Mouse (Mus musculus): ENCODE data around the gene Ksr1. TPM values are rescaled to one million over a fixed set of nuclear protein-coding genes. Genes with fewer than 3 reads are reported as not detected.

Ksr1 gene
- polyA plus RNA-seq, 1 experiment from 2014 or later: 0.81 TPM

DNA sequence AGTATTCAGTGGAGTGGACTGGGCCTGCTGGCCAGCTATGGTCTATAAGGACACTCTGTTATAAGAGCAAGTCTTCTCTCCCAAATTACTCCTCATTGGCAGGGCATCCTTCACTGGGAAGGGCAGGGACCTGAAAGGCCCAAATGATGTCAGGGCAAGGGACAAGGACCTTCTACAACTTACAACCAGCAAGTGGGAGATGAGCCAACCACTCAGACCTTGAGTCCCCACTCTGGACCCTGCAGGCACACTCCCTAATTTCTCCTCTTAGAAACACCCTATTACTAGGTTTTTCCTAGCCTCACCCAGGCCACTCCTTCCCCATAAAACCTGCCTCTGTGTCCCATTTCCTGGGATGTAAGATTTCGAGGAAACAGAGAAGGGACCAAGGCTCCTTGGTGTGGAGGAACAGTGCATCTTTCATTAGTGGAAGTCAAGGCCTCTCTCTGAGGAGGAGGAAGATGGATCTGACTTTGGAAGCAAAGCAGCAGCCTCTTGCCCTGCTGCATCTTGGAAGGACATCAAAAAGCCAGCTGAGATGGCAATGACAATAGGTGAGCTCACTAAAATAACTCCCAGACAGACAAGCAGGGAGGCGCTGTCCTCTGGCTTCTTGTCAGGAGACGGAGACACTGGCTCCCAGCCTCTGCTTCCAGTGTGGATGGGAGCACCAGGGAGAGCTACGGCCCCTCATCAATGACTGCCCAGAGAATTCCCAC is 20.5 kb upstream of the Ksr1 start:
- 74% methylated on average over 4 of the region's 4 CpGs for WGBS (ENCODE audit: insufficient replicate concordance)

DNA sequence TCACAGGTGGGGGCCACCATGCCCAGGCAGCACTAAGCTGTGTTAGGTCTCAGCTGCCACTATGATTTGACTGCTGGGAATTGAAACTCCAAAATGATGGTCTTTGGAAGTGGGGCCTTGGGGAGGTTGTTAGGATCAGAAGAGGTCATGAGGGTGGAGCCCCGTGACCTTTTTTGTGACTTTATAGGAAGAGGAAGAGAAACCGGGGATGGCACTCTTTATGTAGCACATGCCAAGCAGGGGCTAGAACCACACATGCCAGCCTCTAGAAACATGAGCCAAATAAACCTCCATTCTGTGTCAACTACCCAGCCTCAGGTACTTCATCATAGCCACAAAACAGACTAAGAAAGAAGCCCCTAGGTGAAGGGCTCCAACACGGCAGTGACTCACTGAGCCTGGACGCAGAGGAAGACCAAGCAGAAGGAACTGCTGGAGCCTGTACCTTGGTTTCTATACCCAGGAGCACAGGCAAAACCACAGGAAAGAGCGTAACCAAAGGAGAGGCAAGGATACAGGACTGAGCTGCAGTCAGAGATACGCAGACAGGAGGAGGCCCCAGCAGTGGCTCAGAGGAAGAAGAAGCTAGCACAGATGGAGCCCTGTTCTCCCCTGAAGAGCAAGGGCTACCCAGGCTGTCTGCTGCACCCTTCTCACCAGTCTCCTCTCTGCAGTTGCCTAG is 15.0 kb upstream of the Ksr1 start:
- ATAC-seq (no peak), DNase-seq (no peak)
- Histone ChIP-seq H3K27ac (ENCODE audit: low read depth) (no peak overlapping the region), H3K9me3 (ENCODE audit: low read length) (no peaks in the 10 kb centered on the region), H3K36me3 (replicated peaks; ENCODE audit: insufficient read depth, low read length) (no peaks in the 10 kb centered on the region), H3K27me3 (ENCODE audit: insufficient read depth, low read length) (no peaks in the 10 kb centered on the region), H3K4me3 (ENCODE audit: low read depth, low read length) (no peak overlapping the region), H3K4me2 (ENCODE audit: low read depth, low read length) (no peak overlapping the region), H3K4me1 (ENCODE audit: insufficient read depth) (no peaks in the 10 kb centered on the region), H3K9ac (replicated peaks) (no peak overlapping the region)
- 60% methylated on average over 6 of the region's 6 CpGs for WGBS (ENCODE audit: insufficient replicate concordance)
- no peak for TF ChIP-seq CTCF (IDR thresholded peaks at IDR 0.05; ENCODE audit: low read depth)
- no peak for TF ChIP-seq EP300 (IDR thresholded peaks at IDR 0.05; ENCODE audit: low read depth)

More for the DNA sequence above, 20.5 kb upstream of the Ksr1 start:
- H3K9me3 ChIP-seq (ENCODE audit: low read length): no peaks in the 10 kb centered on the region
- H3K4me3 ChIP-seq (ENCODE audit: low read depth, low read length): no peak overlapping the region
- H3K9ac ChIP-seq (replicated peaks): no peak overlapping the region
- no peak overlapping the region for H3K27ac ChIP-seq (ENCODE audit: low read depth)
- H3K36me3 ChIP-seq (replicated peaks; ENCODE audit: insufficient read depth, low read length): no peaks in the 10 kb centered on the region
- H3K4me2 ChIP-seq (ENCODE audit: low read depth, low read length): no peak overlapping the region
- H3K4me1 ChIP-seq (ENCODE audit: insufficient read depth): no peaks in the 10 kb centered on the region
- TF ChIP-seq CTCF (IDR thresholded peaks at IDR 0.05; ENCODE audit: low read depth) (no peak), EP300 (IDR thresholded peaks at IDR 0.05; ENCODE audit: low read depth) (no peak)
- no peaks in the 10 kb centered on the region for H3K27me3 ChIP-seq (ENCODE audit: insufficient read depth, low read length)
- no peak for DNase-seq
- ATAC-seq: no peak

DNA sequence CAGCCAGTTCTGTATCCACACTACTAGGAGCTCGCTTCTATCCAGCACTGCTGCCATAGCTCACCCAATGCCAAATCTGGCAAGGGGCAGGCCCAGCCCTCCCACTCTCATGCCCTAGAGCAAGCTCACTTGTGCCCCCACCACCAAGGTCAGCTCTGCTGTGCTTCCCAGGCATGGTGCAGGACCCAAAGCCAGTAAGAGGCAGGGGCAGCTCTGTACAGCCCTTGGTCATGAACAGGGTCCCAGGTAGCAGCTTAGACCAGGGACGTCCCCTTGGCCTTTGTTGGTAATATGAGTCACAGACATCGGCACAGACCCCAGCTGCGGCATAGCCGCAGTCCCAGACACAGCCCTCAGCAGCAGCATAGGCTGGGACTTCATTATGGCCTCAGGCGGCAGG is 13.9 kb upstream of the Ksr1 start:
- no peak overlapping the region for H3K9ac ChIP-seq (replicated peaks)
- DNase-seq (no peak), ATAC-seq (no peak)
- H3K4me2 ChIP-seq (ENCODE audit: low read depth, low read length): no peak overlapping the region
- H3K27me3 ChIP-seq (ENCODE audit: insufficient read depth, low read length): no peaks in the 10 kb centered on the region
- 85% methylated on average over 6 of the region's 6 CpGs for WGBS (ENCODE audit: insufficient replicate concordance)
- no peaks in the 10 kb centered on the region for H3K4me1 ChIP-seq (ENCODE audit: insufficient read depth)
- no peak overlapping the region for H3K27ac ChIP-seq (ENCODE audit: low read depth)
- TF ChIP-seq CTCF (IDR thresholded peaks at IDR 0.05; ENCODE audit: low read depth): no peak
- no peak for TF ChIP-seq EP300 (IDR thresholded peaks at IDR 0.05; ENCODE audit: low read depth)
- H3K36me3 ChIP-seq (replicated peaks; ENCODE audit: insufficient read depth, low read length): no peaks in the 10 kb centered on the region
- H3K9me3 ChIP-seq (ENCODE audit: low read length): no peaks in the 10 kb centered on the region
- no peak overlapping the region for H3K4me3 ChIP-seq (ENCODE audit: low read depth, low read length)

DNA sequence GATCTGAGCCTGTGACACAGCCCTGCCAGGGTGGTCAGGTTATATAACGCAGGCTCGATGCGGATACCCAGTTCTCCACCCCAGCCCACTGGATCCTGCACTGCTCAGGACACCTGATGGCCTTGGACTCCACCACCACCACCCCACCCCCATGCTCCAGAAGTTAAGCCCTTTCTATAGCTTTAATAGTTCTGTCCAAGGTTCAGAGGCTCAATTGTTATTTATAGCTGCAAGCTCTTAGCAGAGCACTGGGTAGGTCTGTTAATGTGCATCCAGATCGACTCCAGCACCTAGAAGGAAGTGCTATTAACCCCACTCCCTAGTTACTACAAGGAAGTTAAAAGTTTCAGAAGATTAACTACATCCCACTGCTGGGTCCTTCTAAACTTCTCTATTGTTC is 11.5 kb upstream of the Ksr1 start:
- WGBS (ENCODE audit: insufficient replicate concordance): 72% methylated on average over 4 of the region's 4 CpGs
- Histone ChIP-seq H3K27me3 (ENCODE audit: insufficient read depth, low read length) (no peaks in the 10 kb centered on the region), H3K9ac (replicated peaks) (no peak overlapping the region), H3K36me3 (replicated peaks; ENCODE audit: insufficient read depth, low read length) (no peaks in the 10 kb centered on the region), H3K4me2 (ENCODE audit: low read depth, low read length) (no peak overlapping the region), H3K4me1 (ENCODE audit: insufficient read depth) (no peaks in the 10 kb centered on the region), H3K4me3 (ENCODE audit: low read depth, low read length) (no peak overlapping the region), H3K27ac (ENCODE audit: low read depth) (no peak overlapping the region), H3K9me3 (ENCODE audit: low read length) (no peaks in the 10 kb centered on the region)
- DNase-seq (no peak), ATAC-seq (no peak)
- TF ChIP-seq EP300 (IDR thresholded peaks at IDR 0.05; ENCODE audit: low read depth): no peak
- no peak for TF ChIP-seq CTCF (IDR thresholded peaks at IDR 0.05; ENCODE audit: low read depth)

DNA sequence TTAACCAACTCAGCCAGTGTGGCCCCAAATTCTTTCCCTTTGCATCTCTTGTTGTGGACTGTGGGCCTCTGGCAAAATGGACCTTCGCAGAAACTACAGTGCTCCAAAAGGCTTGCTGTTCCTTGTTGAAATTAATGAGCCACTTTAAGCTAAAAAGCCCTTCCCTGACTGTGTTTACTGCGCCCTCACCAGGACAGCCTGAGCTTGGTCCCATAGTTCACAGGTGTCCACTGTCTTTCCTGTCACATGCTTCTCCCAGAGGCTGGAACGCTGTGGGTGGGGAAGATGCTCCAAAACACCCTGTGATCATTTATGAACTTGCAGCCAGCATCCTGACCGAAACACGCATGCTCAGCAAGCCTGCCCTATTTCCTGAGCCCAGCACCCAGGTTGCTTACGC is 9.1 kb upstream of the Ksr1 start:
- H3K4me1 ChIP-seq (ENCODE audit: insufficient read depth): no peaks in the 10 kb centered on the region
- TF ChIP-seq CTCF (IDR thresholded peaks at IDR 0.05; ENCODE audit: low read depth) (peak; percentile 7; the same call in 1 of the 2 replicates), EP300 (IDR thresholded peaks at IDR 0.05; ENCODE audit: low read depth) (no peak)
- no peak for DNase-seq
- H3K36me3 ChIP-seq (replicated peaks; ENCODE audit: insufficient read depth, low read length): no peaks in the 10 kb centered on the region
- no peaks in the 10 kb centered on the region for H3K27me3 ChIP-seq (ENCODE audit: insufficient read depth, low read length)
- H3K27ac ChIP-seq (ENCODE audit: low read depth): no peak overlapping the region
- no peak overlapping the region for H3K4me3 ChIP-seq (ENCODE audit: low read depth, low read length)
- 73% methylated on average over 6 of the region's 6 CpGs for WGBS (ENCODE audit: insufficient replicate concordance)
- no peak for ATAC-seq
- H3K9ac ChIP-seq (replicated peaks): no peak overlapping the region
- H3K4me2 ChIP-seq (ENCODE audit: low read depth, low read length): no peak overlapping the region
- no peaks in the 10 kb centered on the region for H3K9me3 ChIP-seq (ENCODE audit: low read length)

DNA sequence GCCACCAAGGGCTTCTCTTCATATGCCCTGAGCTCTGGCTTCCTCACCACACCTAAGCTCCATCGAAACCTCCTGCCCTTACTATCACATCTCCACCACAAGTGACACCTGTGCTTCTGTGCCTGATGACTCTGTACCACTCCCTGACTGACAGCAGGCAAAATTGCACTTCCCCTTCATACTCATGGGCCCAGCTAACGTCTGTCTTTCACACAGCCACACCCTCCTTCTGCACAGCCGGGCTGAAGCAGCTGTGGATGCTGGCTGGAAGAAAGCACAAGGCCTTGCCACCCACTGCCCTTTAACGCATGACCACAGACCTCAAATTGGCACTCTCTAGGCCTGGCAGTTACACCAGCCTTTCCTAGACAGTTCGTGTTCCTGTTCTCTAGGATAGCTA is 6.5 kb upstream of the Ksr1 start:
- Histone ChIP-seq H3K4me1 (ENCODE audit: insufficient read depth) (no peaks in the 10 kb centered on the region), H3K36me3 (replicated peaks; ENCODE audit: insufficient read depth, low read length) (no peaks in the 10 kb centered on the region), H3K4me2 (ENCODE audit: low read depth, low read length) (no peak overlapping the region), H3K9me3 (ENCODE audit: low read length) (no peaks in the 10 kb centered on the region), H3K9ac (replicated peaks) (no peak overlapping the region), H3K4me3 (ENCODE audit: low read depth, low read length) (no peak overlapping the region), H3K27me3 (ENCODE audit: insufficient read depth, low read length) (no peaks in the 10 kb centered on the region), H3K27ac (ENCODE audit: low read depth) (no peak overlapping the region)
- WGBS (ENCODE audit: insufficient replicate concordance): 32% methylated on average over 5 of the region's 5 CpGs
- ATAC-seq (no peak), DNase-seq (no peak)
- TF ChIP-seq CTCF (IDR thresholded peaks at IDR 0.05; ENCODE audit: low read depth) (no peak), EP300 (IDR thresholded peaks at IDR 0.05; ENCODE audit: low read depth) (no peak)

Measured in liver, postnatal 0 days (tissue).